23 mouse cellular contexts compared by ENCODE assay signal in genomic region chr8:122811870-122812494, GRCm38 (mm10). TPM values are rescaled to one million over a fixed set of nuclear protein-coding genes. Genes with fewer than 3 reads are reported as not detected.
DNase-seq lines count a peak whose midpoint lies in the region; ATAC-seq lines count a peak whose summit lies in the region.
"Had no signal": no experiment of that assay in that cellular context is flagged by ENCODE, and none has a peak within 500 bp of the region (broad histone marks: within the 10 kb centered on the region; RNA-seq: fewer than 3 reads in every experiment).

No protein-coding gene starts in this region.

- H3K9me3 ChIP-seq in forebrain, embryonic 12.5 days: no peaks in the 10 kb centered on the region
- no peaks in the 10 kb centered on the region for H3K9me3 ChIP-seq in forebrain, embryonic 11.5 days (ENCODE audit: control insufficient read depth, low read length)
- no peaks in the 10 kb centered on the region for H3K9me3 ChIP-seq in forebrain, embryonic 15.5 days
- no peaks in the 10 kb centered on the region for H3K9me3 ChIP-seq in hindbrain, embryonic 15.5 days
- H3K9me3 ChIP-seq in neural tube, embryonic 12.5 days: no peaks in the 10 kb centered on the region
- H3K9me3 ChIP-seq: heart, embryonic 12.5 days; stomach, embryonic 15.5 days had no signal

- H3K9ac ChIP-seq in forebrain, embryonic 12.5 days: no peak overlapping the region
- no peak overlapping the region; the same call in 1 of the 2 replicates for H3K9ac ChIP-seq in forebrain, embryonic 11.5 days (ENCODE audit: low read length)
- no peak overlapping the region for H3K9ac ChIP-seq in forebrain, embryonic 15.5 days (replicated peaks)
- 0 out of 2 replicates have a peak overlapping the region, but pooled peaks have one; percentile 11 for H3K9ac ChIP-seq in hindbrain, embryonic 15.5 days
- no peak overlapping the region for H3K9ac ChIP-seq in neural tube, embryonic 12.5 days
- H3K9ac ChIP-seq: heart, embryonic 12.5 days; lung, embryonic 14.5 days; stomach, embryonic 15.5 days had no signal

- H3K36me3 ChIP-seq in forebrain, embryonic 12.5 days (replicated peaks): 0 out of 2 replicates have a peak, but pooled peaks cover 6% of the 10 kb centered on the region
- no peaks in the 10 kb centered on the region for H3K36me3 ChIP-seq in forebrain, embryonic 11.5 days (ENCODE audit: control insufficient read depth, insufficient read depth, low read length)
- H3K36me3 ChIP-seq in forebrain, embryonic 15.5 days: 0 out of 2 replicates have a peak, but pooled peaks cover 4% of the 10 kb centered on the region
- no peaks in the 10 kb centered on the region for H3K36me3 ChIP-seq in hindbrain, embryonic 15.5 days
- peaks cover 7% of the 10 kb centered on the region; the same call in 1 of the 2 replicates for H3K36me3 ChIP-seq in neural tube, embryonic 12.5 days
- H3K36me3 ChIP-seq: stomach, embryonic 15.5 days had no signal

- 89% methylated on average over 16 of the region's 16 CpGs for WGBS in forebrain, embryonic 12.5 days
- WGBS in forebrain, embryonic 11.5 days: 95% methylated on average over 16 of the region's 16 CpGs
- 80% methylated on average over 16 of the region's 16 CpGs for WGBS in forebrain, embryonic 15.5 days
- WGBS in hindbrain, embryonic 15.5 days: 39% methylated on average over 16 of the region's 16 CpGs
- WGBS in neural tube, embryonic 12.5 days: 65% methylated on average over 16 of the region's 16 CpGs

- H3K27me3 ChIP-seq in forebrain, embryonic 12.5 days: peaks cover 63% of the 10 kb centered on the region
- peaks cover 10% of the 10 kb centered on the region for H3K27me3 ChIP-seq in forebrain, embryonic 11.5 days (ENCODE audit: control insufficient read depth, insufficient read depth, low read length)
- no peaks in the 10 kb centered on the region for H3K27me3 ChIP-seq in forebrain, embryonic 15.5 days
- H3K27me3 ChIP-seq in hindbrain, embryonic 15.5 days: no peaks in the 10 kb centered on the region
- no peaks in the 10 kb centered on the region for H3K27me3 ChIP-seq in neural tube, embryonic 12.5 days (replicated peaks)
- H3K27me3 ChIP-seq: heart, embryonic 12.5 days; stomach, embryonic 15.5 days had no signal

- H3K27ac ChIP-seq in forebrain, embryonic 12.5 days: peak overlapping the region; percentile 37; the same call in 1 of the 2 replicates
- H3K27ac ChIP-seq in forebrain, embryonic 11.5 days (ENCODE audit: low read depth, low read length): no peak overlapping the region
- H3K27ac ChIP-seq in forebrain, embryonic 15.5 days (replicated peaks): peak overlapping the region; percentile 35; the same call in 1 of the 2 replicates
- H3K27ac ChIP-seq in hindbrain, embryonic 15.5 days (replicated peaks): peak overlapping the region; percentile 63
- peak overlapping the region; percentile 34 for H3K27ac ChIP-seq in neural tube, embryonic 12.5 days
- H3K27ac ChIP-seq: kidney, postnatal 0 days; layer of hippocampus, adult 2 months; macrophage; stomach, embryonic 15.5 days had no signal

- no peak for ATAC-seq in forebrain, embryonic 12.5 days (ENCODE audit: low FRiP score)
- no peak for ATAC-seq in forebrain, embryonic 11.5 days (replicated peaks; ENCODE audit: low FRiP score)
- no peak for ATAC-seq in forebrain, embryonic 15.5 days (replicated peaks)
- peak; percentile 76 for ATAC-seq in hindbrain, embryonic 15.5 days (ENCODE audit: low FRiP score, low read depth)
- ATAC-seq in neural tube, embryonic 12.5 days (ENCODE audit: low FRiP score, low read depth): peak; percentile 63
- ATAC-seq: intestine, postnatal 0 days had no signal

- no peak overlapping the region for H3K4me3 ChIP-seq in forebrain, embryonic 12.5 days (replicated peaks)
- no peak overlapping the region for H3K4me3 ChIP-seq in forebrain, embryonic 11.5 days (ENCODE audit: low read depth, low read length)
- no peak overlapping the region for H3K4me3 ChIP-seq in forebrain, embryonic 15.5 days
- no peak overlapping the region for H3K4me3 ChIP-seq in hindbrain, embryonic 15.5 days
- no peak overlapping the region for H3K4me3 ChIP-seq in neural tube, embryonic 12.5 days
- H3K4me3 ChIP-seq: heart, embryonic 12.5 days; layer of hippocampus, adult 2 months; stomach, embryonic 15.5 days had no signal

- peaks cover 50% of the 10 kb centered on the region for H3K4me1 ChIP-seq in forebrain, embryonic 12.5 days
- H3K4me1 ChIP-seq in forebrain, embryonic 11.5 days (replicated peaks; ENCODE audit: control insufficient read depth, insufficient read depth, low read length): peaks cover 11% of the 10 kb centered on the region
- H3K4me1 ChIP-seq in forebrain, embryonic 15.5 days: peaks cover 25% of the 10 kb centered on the region
- H3K4me1 ChIP-seq in hindbrain, embryonic 15.5 days (replicated peaks): peaks cover 56% of the 10 kb centered on the region
- peaks cover 57% of the 10 kb centered on the region for H3K4me1 ChIP-seq in neural tube, embryonic 12.5 days
- H3K4me1 ChIP-seq: stomach, embryonic 15.5 days had no signal

- no peak for DNase-seq in forebrain, embryonic 11.5 days (ENCODE audit: low spot score)
- no peak for DNase-seq in frontal cortex, postnatal 14 days (ENCODE audit: low spot score in 2 of 2)
- no peak for DNase-seq in adrenal gland, adult 18-20 months (ENCODE audit: low spot score in 2 of 2)
- no peak for DNase-seq in heart, adult 9 months (ENCODE audit: low spot score in 2 of 2)
- DNase-seq: adrenal gland, postnatal 14 days; B cell, adult 2 months; cerebellum, adult 9-10 months; heart, postnatal 4 days; left cerebral cortex, postnatal 4 days; lung, embryonic 14.5 days; thymus, postnatal 14 days had no signal

- no peak overlapping the region for H3K4me2 ChIP-seq in forebrain, embryonic 12.5 days
- no peak overlapping the region for H3K4me2 ChIP-seq in forebrain, embryonic 11.5 days (ENCODE audit: low read depth, low read length, severe bottlenecking)
- no peak overlapping the region for H3K4me2 ChIP-seq in forebrain, embryonic 15.5 days (replicated peaks)
- no peak overlapping the region for H3K4me2 ChIP-seq in hindbrain, embryonic 15.5 days
- H3K4me2 ChIP-seq in neural tube, embryonic 12.5 days (replicated peaks): no peak overlapping the region
- H3K4me2 ChIP-seq: heart, embryonic 12.5 days; lung, embryonic 14.5 days; stomach, embryonic 15.5 days had no signal

RNA-seq across cellular contexts. Expression of gene Cdh15, which starts 35.8 kb away (rescaled TPM):
- polyA plus RNA-seq in forebrain, embryonic 12.5 days (2016; fragmentation: Nextera tagmentation; extraction: Ambion mirVana): 0.51 and 0.73 TPM in 2 replicates
- polyA plus RNA-seq in forebrain, embryonic 11.5 days (2014; fragmentation: Nextera tagmentation; extraction: Ambion mirVana): 0.56 and 0.92 TPM in 2 replicates
- polyA plus RNA-seq in forebrain, embryonic 15.5 days (2015; fragmentation: Nextera tagmentation; extraction: Ambion mirVana): 1.2 TPM in 2 replicates
- polyA plus RNA-seq in hindbrain, embryonic 15.5 days (2015; fragmentation: Nextera tagmentation; extraction: Ambion mirVana): 1.8 and 2.1 TPM in 2 replicates
- 5.4 and 7.2 TPM in 2 replicates for polyA plus RNA-seq in neural tube, embryonic 12.5 days (2016; fragmentation: Nextera tagmentation; extraction: Ambion mirVana)
- total RNA-seq in adrenal gland, adult 18-20 months (2021): under 1 TPM; 0.22 to 0.99 TPM
- total RNA-seq: liver, adult 2 months had no signal
- polyA plus RNA-seq: gonadal fat pad, adult 2 months; lung, embryonic 14.5 days; macrophage had no signal

RNA-seq across cellular contexts. Expression of gene Acsf3, which starts 36.7 kb away (rescaled TPM):
- 16.1 and 17.3 TPM in 2 replicates for polyA plus RNA-seq in forebrain, embryonic 12.5 days (2016; fragmentation: Nextera tagmentation; extraction: Ambion mirVana)
- polyA plus RNA-seq in forebrain, embryonic 11.5 days (2014; fragmentation: Nextera tagmentation; extraction: Ambion mirVana): 15.6 and 16.3 TPM in 2 replicates
- polyA plus RNA-seq in forebrain, embryonic 15.5 days (2015; fragmentation: Nextera tagmentation; extraction: Ambion mirVana): 14.6 and 16.4 TPM in 2 replicates
- 15.6 and 17.1 TPM in 2 replicates for polyA plus RNA-seq in hindbrain, embryonic 15.5 days (2015; fragmentation: Nextera tagmentation; extraction: Ambion mirVana)
- 16.6 and 18.3 TPM in 2 replicates for polyA plus RNA-seq in neural tube, embryonic 12.5 days (2016; fragmentation: Nextera tagmentation; extraction: Ambion mirVana)
- total RNA-seq in adrenal gland, adult 18-20 months (2021): 10 to 100 TPM; 42.0 to 76.0 TPM

Comparison
In these comparisons a context has a peak if more than half of its experiments do, and no peak if none do; other contexts are left out.
1. ATAC-seq: peak in hindbrain, embryonic 15.5 days (single experiment) and neural tube, embryonic 12.5 days (single experiment); none in forebrain, embryonic 12.5 days (single experiment), forebrain, embryonic 11.5 days (single experiment) and forebrain, embryonic 15.5 days (single experiment).